Mouse (Mus musculus) CH12.LX (cell line): ENCODE data around the gene A730049H05Rik.

ENCODE experiments used
- CTCF ChIP-seq, 2 experiments: IDR thresholded peaks in 1 of 2; conservative IDR thresholded peaks in 1 of 2; 2 replicates each; pipeline ENCODE4 v1.5.1; 2011 to 2012; ENCODE audit warnings: low read depth in 2 of 2, low read length in 2 of 2, improper control_type of control experiment in 1 of 2, inconsistent platforms in 1 of 2, mild to moderate bottlenecking in 1 of 2, moderate library complexity in 1 of 2
- EP300 ChIP-seq: IDR thresholded peaks from 2 replicates; pipeline ENCODE4 v1.6.1; 2011; ENCODE audit warnings: low read length, improper control_type of control experiment
- POLR2A ChIP-seq: IDR thresholded peaks from 2 replicates; pipeline ENCODE4 v1.6.1; 2011; ENCODE audit warnings: low read depth, mild to moderate bottlenecking, improper control_type of control experiment, low read length
- RAD21 ChIP-seq: IDR thresholded peaks from 2 replicates; pipeline ENCODE4 v1.6.1; 2011; ENCODE audit warnings: low read depth, mild to moderate bottlenecking, low read length, improper control_type of control experiment, moderate library complexity
- TCF12 ChIP-seq: IDR thresholded peaks from 2 replicates; pipeline ENCODE4 v1.6.1; 2014; ENCODE audit warnings: low read depth, mild to moderate bottlenecking, inconsistent platforms, low read length, improper control_type of control experiment

GRCm38 (mm10) chr6:92811566-92811965 lies 4.7 kb upstream of the A730049H05Rik start:
- no peak for TF ChIP-seq RAD21
- TF ChIP-seq POLR2A = no peak
- TF ChIP-seq TCF12 = no peak
- TF ChIP-seq EP300 = no peak
- TF ChIP-seq CTCF (conservative IDR thresholded peaks at IDR 0.05 in 1 of 2, IDR thresholded peaks at IDR 0.05 in 1 of 2; ENCODE audit: low read depth in 2 of 2, low read length in 2 of 2) = no peak
